Mouse (Mus musculus) bone marrow, adult 2 months (tissue): Measurements from ENCODE around the gene Chrm3.

ENCODE experiments used
- CTCF ChIP-seq: fragments of 200-500 bp; IDR thresholded peaks from 2 replicates; pipeline ENCODE4 v1.5.1; 2011; ENCODE audit warnings: low read length, control low read depth; ENCODE audit not compliant: control insufficient read depth, insufficient read depth
- POLR2A ChIP-seq: fragments of 200-500 bp; IDR thresholded peaks from 2 replicates; pipeline ENCODE4 v1.6.1; 2011; ENCODE audit warnings: low read depth, mild to moderate bottlenecking, control low read depth, low read length, borderline replicate concordance; ENCODE audit not compliant: control insufficient read depth

DNA sequence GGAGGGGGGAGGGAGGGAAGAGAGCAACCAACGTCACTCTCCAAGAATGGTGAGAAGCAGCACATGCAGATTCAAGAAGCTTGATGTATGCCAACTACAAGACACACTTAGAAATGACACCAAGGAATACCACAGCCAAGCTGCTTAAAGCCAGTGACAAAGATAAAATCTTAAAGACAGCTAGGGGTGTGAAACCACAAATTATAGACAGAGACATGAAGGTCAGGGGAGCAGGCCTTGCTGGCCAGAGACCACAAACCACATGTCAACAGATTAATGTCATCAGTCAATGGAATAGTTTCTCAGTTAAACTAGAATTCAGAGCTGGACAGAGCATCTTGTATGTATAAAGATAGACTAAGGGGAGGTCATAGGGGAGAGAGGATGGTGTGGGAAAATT is 341.4 kb downstream of the Chrm3 start:
- TF ChIP-seq CTCF (no peak), POLR2A (no peak)
